Mouse (Mus musculus): ENCODE measurements around the gene Gm8369.
"Not testable (repeated sequence)": the region's sequence is repeated elsewhere in the genome, so short reads cannot be mapped to it uniquely, and the experiment has no call there.

Gene Gm8369

DNA sequence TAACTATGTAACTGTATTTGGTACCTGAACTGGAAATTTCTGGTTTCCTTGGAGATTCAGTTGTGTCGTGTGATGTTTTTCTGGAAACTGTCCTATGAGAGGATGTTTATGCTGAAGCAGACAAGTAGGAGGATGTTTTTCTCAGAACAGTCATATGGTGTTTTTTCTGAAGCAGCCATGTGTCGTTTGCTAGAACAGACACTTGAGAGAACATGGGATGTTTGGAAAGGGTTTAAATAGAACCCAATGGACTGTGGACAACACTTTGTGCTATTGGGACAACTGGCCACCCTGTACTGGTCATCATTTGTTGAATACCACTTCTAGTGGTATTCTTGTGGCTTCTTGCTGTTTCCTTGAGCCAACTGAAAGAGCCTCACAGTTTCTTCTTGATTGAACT, at the start of gene Gm8369:
Gene Gm8369, plus strand, starts transcription at position 193 of the 400 bp plus-strand sequence.
- in situ Hi-C loops (cut with MboI), result loop anchor here (5.0 kb wide), 1 partner anchor 98 kb away; no protein-coding TSS in a partner anchor

DNA sequence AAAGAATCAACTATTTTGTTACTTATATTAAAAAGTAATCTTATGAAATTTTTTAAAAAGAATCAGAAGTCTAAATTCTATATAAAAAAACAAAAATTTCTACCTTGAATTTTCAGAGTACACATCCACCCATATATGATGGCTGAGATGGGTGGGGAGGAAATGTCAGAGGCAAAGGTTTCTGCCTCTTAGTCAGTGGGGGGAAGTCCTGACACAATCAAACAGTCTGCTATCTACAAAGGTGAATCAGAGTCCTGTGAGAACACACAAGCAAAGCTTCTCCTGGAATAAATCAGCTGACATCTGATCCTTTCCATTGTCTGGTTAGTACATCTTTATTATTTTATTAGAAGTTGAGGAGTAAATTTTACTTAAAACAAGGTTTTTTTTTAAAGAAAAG, 42.4 kb upstream of the Gm8369 start, which contains the start of gene Ms4a4b:
Gene Ms4a4b, plus strand, starts transcription at position 216 of the 400 bp plus-strand sequence.
- in situ Hi-C loops (cut with MboI), result no loop called here

DNA sequence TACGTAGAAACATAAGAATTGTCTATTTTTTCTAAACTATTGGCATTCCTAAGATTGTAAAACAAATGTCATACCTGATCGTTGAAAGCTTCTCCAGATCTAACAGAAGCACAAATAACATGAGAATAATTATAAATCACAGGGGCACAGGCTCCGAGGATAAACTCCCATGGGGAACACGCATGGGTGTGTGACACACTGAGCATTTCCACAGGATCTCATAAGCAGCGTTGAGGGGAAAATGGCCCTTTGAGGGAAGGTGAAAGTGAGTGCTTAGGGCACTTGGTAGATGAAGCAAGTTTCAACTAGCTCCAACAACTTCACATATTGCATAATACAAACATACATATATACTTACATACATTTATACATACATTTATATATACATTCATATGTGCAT, 41.8 kb upstream of the Gm8369 start:
- in situ Hi-C loops (cut with MboI), result no loop called here

DNA sequence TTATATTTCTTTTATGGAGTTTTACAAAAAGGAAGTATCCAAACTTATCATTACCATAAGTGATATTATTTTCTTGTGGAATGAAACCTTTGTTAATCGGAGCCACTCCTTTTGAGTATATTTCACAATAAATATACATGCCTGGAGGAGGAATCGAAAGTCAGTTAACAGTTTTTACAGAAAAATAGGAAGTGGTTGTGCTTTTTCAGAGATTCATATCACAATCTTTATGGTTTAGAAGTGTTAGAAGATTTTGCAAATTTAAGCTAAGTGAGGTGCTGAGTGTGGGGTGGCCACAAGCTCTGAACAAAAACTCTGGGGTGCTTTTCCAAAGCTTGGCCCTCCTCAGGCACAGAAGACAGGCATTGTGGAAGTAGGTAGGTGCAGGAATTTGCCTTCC, 38.5 kb upstream of the Gm8369 start:
- in situ Hi-C loops (cut with MboI), result no loop called here

DNA sequence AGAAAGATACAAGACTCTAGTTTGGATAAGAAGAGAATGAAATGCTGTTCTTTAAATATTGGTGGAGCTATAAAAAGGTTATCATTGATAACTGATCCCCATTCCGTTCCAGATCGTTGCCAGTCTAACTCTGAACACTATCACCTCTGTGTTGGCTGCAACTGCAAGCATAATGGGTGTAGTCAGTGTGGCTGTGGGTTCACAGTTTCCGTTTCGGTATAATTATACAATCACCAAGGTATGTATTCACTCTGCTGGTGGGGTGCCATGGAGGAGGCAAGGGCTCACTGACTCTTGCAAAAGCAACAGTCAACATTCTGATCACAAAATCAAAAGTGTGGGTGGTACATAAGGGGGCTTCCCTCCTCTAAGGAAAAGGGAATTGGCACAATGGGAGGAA, 26.7 kb upstream of the Gm8369 start:
- in situ Hi-C loops (cut with MboI), result not testable (repeated sequence)

DNA sequence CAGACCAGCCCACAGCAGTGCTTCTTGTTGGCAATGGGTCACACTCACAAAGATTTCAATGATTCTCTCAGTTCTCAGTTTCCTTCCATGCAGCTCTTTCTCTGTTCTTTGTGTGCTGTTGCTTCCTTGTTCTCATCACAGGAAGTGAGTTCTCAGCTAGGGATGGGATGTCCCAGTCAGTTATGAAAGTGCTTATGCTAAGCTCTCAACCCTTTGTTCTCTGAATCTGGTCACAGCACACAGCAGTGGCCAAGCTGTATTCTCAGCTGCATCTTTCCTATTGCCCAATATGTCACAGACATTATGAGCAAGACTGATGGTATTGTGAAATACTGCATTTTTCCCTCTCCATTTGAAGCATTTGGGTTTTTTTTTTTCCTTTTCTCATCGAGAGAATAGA, 20.9 kb upstream of the Gm8369 start:
- in situ Hi-C loops (cut with MboI), result not testable (repeated sequence)

DNA sequence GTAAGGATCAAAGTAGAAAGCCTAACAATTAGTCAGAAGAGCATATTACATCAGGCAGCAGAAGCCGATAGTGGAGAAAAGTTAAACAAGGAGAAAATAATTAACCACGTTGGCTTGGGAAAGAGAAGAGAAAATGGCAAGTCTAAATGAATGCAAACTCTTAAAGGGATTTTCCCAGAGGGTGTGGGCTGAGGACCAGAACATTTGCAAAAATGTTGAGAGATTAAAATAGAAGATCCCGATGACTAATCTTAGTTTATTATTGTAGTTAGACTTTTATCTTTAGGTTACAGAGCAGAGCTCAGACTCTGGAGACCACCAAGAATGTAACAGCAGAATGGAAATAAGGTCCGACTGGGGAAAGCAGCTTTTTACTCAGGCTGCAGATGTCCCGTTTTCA, 19.3 kb upstream of the Gm8369 start:
- in situ Hi-C loops (cut with MboI), result no loop called here

DNA sequence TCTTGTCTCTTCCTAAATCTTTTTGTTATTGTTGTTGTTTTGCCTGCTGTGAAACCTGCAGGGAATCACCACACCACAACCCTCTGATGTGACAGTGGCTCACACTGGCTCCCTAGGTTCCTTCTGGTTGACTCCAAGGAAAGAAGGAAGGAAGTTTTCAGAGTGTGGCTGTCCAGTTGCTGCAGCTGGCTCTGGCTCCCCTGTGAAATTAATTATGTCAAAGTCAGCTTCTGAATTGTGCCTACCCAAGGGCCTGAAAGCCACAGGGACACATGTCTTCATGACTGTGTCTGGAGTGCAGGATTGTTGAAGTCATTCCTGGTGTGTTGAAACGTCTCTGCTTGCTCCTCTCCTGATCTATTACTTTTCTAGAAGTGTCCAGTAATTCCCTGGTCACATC, 17.4 kb upstream of the Gm8369 start:
- in situ Hi-C loops (cut with MboI), result not testable (repeated sequence)

DNA sequence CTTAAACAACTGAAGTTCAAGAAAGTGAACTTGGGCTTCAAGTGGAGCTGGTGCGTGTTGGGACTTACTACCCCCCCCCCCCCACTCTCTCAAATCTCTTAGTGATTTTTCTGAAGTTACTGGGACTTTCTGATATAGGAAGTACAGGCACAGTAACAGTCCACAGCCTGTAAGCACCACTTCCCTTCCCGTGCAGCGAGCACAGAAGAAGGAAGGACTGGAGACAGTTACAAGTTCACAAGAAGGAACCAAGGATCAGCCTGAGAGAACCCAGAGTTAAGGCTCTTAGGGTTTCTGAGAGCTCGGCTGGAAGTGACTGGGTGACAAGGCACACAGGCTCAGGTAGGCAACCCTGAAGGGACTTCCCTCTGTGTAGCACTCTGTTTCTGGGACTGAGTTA, 16.5 kb upstream of the Gm8369 start, which contains the start of gene Ms4a6c:
Gene Ms4a6c, plus strand, starts transcription at position 152 of the 400 bp plus-strand sequence.
- in situ Hi-C loops (cut with MboI), result not testable (repeated sequence)

DNA sequence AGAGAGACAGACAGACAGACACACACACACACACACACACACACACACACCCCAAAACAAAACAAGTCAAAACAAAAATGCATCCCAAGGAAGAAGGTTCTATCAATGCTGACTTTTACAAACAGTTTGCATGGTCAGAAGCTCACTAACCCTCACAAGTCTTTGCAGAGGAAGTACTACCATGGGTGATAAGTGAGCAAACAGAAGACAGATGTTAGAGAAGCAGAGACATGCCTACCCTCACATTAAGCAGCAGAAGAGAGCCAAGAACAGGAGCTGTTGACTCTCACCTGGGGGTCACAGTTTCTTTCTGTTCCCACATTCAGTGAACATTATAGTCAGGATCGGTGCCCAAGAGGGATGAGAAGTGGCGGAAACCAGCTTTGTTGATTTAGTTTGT, 6.0 kb upstream of the Gm8369 start:
- in situ Hi-C loops (cut with MboI), result no loop called here

DNA sequence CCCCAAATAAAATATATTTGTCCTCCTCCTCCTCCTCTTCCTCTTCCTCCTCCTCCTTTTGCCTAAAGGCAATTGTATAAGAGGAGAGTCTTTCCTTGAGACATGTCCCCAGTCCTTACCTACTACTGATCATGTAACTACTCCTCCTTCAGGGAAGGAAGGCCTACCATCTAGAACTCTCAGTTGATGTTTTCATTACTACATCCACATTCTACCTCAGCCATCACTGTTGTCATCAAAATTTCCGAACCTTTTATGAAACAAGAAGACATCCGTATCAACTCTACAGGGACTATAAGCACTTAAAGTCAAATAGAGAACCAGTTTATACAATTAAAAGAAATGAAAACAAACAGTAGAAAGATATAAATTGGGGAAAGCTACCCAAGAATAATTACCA, 3.1 kb upstream of the Gm8369 start:
- in situ Hi-C loops (cut with MboI), result no loop called here

DNA sequence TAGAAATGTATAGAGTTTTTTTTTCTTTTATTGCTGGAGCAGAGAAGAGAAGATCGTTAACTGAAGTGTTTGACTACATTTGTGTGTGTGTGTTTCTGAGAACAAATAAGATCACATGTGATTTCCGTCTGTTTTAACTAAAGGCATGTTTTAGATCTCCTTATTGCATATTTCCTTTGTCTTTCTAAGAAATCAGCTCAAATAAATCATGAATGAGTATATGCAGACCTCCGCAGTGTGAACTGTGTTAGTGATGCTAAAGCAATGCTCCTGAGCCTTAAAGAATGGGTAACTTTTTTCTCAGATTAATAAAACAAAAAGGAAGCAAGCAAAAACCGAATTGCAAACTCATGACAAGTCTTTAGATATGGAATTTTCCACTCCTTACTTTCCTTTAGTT, 1.8 kb upstream of the Gm8369 start:
- in situ Hi-C loops (cut with MboI), result no loop called here

DNA sequence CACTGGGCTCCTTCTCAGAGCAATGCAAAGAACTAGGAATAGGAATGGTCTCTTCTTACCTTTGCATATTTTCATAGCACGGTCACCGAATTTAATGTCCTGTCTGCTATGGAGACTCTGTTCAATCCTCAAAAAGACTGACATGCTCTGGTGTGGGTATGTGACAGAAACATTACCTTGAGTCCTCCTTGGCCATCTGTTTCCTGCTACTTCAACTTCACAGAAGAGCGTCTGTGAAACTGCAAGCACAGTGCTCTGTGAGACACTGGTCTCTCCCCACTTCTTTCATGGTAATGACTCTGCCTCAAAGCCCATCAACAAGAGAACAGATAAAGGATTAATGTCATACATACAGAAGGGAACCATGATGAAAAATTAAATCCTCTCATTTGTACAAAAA, 1.4 kb upstream of the Gm8369 start:
- in situ Hi-C loops (cut with MboI), result no loop called here

DNA sequence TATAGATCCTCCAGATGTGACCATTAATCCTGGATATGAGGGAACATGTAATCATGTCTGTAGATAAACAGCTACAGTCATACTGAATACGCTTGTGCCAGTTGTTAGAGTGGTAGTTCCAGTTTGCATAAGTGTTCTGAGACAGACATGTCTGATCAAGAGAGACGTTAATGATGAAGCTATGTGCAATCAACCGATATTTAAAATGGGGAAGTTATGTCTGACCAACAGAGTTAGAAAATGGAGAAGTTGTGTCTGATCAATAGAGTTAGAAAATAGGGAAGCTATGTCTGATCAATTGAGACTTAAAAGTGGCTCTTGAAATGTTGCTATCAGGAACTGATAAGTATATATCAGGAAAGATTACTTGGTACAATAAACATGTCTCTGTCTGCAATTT, 472 bp upstream of the Gm8369 start:
- in situ Hi-C loops (cut with MboI), result loop anchor here (5.0 kb wide), 1 partner anchor 98 kb away; no protein-coding TSS in a partner anchor

DNA sequence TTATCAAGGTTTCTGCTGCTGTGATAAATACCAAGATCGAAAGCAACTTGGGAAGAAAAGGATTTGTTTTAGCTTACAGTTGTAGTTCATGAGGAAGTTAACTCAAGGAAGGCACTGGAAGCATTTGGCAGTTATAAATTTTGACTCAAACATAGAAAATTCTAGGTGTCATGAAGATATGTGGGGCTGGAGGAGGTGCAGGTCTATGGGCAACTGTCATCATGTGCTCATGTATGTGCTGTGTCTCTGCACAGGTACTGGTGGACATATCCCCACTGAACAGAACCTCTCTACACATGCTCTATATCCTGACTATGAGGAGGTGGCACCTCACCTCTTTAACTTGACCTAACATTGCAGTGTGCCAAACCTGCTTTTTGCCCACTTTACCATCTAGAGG, 861 bp downstream of the Gm8369 start:
- in situ Hi-C loops (cut with MboI), result loop anchor here (5.0 kb wide), 1 partner anchor 99 kb away; no protein-coding TSS in a partner anchor

DNA sequence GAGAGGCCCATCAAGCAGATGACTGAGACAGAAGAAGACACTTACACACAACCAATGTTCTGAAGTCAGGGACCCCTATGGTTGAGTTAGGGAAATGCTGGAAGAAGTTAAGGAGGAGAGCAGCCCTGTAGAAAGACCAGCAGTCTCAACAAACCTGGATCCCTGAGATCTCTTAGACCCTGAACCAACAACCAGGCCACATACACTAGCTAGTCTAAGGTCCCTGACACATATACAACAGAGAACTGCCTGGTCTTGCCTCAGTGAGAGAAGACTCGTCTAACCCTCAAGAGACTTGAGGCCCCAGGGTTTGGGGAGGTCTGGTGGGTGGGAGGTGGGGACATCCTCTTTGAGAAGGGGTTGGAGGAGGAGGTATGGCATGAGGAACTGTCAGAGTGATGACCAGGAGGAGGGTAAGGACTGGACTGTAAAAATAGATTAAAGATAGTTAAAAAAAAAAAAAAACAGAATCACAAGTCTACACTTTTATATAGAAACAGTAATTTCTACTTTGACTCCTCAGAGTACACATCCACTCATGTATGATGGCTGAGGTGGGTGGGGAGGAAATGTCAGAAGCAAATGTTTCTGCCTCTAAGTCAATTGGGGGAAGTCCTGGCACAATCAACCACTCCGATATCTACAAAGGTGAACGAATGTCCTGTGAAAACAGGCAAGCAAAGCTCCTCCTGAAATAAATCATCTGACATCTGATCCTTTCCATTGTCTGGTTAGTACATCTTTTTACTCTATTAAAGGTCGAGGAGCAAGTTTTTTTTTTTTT, 5.9 kb downstream of the Gm8369 start:
- in situ Hi-C loops (cut with MboI), result loop anchor here (5.0 kb wide), 1 partner anchor 111 kb away; the partner anchor contains the start of gene Ms4a6d

DNA sequence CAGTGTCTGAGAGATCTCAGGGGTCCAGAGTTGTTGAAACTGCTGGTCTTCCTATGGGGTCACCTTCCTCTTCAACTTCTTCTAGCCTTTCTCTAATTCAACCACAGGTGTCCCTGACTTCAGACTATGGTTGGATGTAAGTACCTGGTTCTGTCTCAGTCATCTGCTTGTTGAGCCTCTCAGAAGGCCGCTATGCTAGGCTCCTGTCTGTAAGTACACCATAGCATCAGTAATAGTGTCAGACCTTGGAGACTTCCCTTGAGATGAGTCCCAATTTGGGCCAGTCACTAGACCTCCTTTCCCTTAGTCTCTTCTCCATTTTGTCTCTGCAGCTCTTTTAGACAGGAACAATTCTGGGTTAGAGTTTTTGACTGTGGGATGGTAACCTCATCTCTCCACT, 6.9 kb downstream of the Gm8369 start:
- in situ Hi-C loops (cut with MboI), result loop anchor here (5.0 kb wide), 1 partner anchor 110 kb away; the partner anchor contains the start of gene Ms4a6d

DNA sequence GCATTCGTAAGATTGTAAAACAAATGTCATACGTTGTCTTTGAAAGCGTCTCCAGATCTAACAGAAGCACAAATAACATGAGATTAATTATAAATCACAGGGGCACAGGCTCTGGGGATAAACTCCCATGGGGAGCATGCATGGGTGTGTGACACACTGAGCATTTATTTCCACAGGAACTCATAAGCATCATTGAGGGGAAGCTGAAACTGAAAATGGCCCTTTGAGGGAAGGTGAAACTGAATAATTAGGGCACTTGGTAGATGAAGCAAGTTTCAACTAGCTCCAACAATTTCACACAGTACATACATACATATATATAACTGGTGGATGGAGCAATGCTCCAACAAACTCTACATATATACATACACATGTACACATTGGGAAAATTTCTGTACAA, 8.8 kb downstream of the Gm8369 start:
- in situ Hi-C loops (cut with MboI), result loop anchor here (5.0 kb wide), 1 partner anchor 108 kb away; the partner anchor contains the start of gene Ms4a6d

DNA sequence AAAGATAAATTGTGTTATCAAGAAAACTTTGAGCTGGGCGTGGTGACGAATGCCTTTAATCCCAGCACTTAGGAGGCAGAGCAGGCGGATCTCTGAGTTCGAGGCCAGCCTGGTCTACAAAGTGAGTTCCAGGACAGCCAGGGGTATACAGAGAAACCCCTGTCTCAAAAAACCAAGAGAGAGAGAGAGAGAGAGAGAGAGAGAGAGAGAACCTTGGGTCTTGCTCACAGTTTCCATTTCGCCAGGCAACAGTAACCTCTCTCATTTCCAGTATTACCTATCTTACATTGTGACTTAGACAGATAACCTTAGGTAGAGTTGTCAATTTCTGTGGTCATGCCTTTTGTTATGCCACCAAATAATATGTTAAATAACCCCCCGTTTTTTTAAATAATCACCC, 10.6 kb downstream of the Gm8369 start:
- in situ Hi-C loops (cut with MboI), result no loop called here

DNA sequence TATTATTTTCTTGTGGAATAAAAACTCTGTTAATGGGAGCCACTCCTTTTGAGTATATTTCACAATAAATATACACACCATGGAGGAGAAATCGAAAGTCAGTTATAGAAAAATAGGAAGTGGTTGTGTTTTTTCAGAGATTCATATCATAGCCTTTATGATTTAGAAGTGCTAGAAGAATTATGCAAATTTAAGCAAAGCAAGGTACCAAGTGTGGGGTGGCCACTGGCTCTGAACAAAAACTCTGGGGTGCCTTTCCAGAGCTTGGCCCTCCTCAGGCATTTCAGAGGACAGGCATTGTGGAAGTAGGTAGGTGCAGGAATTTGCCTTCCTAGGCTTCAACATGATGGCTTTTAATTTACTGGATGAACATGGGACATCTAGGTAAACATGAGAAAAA, 11.6 kb downstream of the Gm8369 start:
- in situ Hi-C loops (cut with MboI), result not testable (repeated sequence)

DNA sequence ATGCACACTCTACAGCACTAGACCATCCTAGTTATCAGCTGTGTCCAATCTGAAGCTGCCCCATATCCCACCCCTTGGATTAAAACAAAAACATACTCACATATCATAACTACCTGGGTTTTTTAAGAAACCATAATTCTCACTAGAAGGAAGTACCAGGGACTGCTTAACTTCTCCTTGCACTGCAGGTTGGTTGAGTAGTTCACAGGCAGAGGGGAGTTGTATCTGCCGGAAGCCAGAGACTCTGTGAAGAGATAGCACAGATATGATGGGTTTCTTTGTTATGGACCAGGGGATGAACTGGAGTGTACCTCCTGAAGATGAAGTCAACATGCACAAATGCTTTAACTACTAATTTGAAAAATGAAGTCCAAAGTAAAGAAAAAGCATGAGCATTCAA, 15.1 kb downstream of the Gm8369 start:
- in situ Hi-C loops (cut with MboI), result no loop called here

DNA sequence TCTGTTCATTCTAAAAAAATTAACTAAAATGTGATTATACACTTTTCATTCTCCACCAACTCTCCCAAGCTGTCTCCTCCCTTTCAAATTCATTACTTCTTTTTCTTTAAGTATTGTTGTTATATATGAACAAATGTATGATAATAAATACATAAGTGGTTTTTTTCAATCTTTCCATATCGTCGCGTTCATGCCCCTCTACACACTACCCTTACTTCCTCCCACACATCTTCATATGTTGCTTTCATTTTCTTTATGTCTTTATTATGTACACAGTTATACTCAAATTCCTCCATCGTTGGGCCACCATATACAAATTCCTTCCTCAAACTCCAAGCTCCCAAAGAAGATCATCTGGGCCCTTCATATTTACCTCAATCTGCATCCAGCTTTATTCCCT, 15.6 kb downstream of the Gm8369 start:
- in situ Hi-C loops (cut with MboI), result no loop called here

DNA sequence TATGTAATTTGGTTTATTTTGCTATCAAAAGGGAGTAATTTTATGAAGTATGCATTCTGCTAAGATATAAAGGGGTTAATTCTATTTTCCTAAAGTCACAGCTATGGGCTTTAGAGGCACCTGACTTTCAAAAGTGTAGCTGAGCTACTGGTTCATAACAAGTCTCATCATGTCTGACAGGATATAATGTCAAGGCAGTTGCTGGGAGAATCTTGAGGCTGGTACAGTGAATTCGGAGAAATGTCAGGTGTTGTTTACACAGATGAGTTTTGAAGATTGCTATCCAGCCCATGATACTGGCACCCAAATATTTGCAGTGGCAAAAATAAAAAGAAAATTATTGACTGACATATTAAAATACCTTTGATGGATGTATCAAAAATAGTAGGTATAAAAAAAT, 19.1 kb downstream of the Gm8369 start:
- in situ Hi-C loops (cut with MboI), result no loop called here

DNA sequence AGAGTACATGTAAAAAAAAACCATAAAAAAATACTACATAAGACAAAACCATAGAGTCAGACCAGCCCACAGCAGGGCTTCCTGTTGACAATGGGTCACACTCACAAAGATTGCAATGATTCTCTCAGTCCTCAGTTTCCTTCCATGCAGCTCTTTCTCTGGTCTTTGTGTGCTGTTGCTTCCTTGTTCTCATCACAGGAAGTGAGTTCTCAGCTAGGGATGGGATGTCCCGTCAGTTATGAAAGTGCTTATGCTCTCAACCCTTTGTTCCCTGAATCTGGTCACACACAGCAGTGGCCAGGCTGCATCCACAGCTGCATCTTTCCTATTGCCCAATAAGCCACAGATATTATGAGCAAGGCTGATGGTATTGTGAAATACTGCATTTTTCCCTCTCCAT, 27.7 kb downstream of the Gm8369 start:
- in situ Hi-C loops (cut with MboI), result no loop called here

All from mature B cell (primary cell).